Mouse (Mus musculus): ENCODE measurements around the gene Mreg. TPM values are rescaled to one million over a fixed set of nuclear protein-coding genes. Genes with fewer than 3 reads are reported as not detected.

Gene Mreg
- polyA plus RNA-seq, 1 experiment from 2014 or later: 6.2 TPM

DNA sequence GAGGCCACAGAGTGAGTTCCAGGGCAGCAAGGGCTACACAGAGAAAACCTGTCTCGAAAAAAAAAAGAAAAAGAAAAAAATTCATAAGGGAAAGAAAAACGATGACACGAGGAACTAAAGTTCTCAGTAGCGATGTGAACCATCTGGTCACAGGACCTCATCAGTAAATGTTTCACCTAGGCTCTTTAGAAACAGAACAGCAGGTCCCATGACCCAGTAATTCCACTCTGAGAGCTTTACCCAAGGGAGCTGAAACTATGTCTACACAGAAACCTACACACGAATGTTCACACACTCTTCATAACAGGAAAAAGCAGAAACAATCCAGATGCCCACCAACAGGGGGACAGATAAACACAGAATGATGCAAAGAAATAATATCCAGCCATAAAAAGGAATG, 4.0 kb downstream of the Mreg start:
- 83% methylated on average over 5 of the region's 5 CpGs for WGBS
- no peak for TF ChIP-seq CTCF (IDR thresholded peaks at IDR 0.05; ENCODE audit: low read depth)
- ATAC-seq (replicated peaks; ENCODE audit: low FRiP score, low read depth) (no peak), DNase-seq (ENCODE audit: low spot score) (no peak)
- Histone ChIP-seq H3K36me3 (ENCODE audit: insufficient read depth, low read length) (no peaks in the 10 kb centered on the region), H3K27me3 (ENCODE audit: insufficient read depth, low read length) (no peaks in the 10 kb centered on the region), H3K9ac (ENCODE audit: low read depth, low read length) (no peak overlapping the region), H3K27ac (no peak overlapping the region), H3K4me1 (replicated peaks; ENCODE audit: insufficient read depth, low read length) (peaks cover 4% of the 10 kb centered on the region; the same call in 1 of the 2 replicates), H3K4me3 (replicated peaks; ENCODE audit: low read depth, low read length) (no peak overlapping the region), H3K4me2 (ENCODE audit: low read length) (no peak overlapping the region), H3K9me3 (replicated peaks; ENCODE audit: low read length) (no peaks in the 10 kb centered on the region)

DNA sequence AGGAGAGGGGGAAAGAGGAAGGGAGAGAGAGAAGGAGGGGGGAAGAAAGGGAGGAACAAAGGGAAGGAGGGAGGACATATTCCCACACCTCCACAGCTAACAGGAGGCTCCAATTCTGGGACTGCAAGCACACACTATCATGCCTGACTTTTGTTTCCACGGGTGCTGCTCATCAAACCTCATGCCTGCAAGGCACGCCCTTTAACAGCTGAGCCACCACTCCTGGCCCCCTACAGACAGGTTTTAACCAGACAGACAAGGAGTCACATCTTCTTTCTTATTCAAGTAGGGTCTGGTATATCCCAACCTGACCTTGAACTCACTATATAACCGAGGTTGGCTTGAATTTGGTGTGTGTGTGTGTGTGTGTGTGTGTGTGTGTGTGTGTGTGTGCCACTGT, 7.0 kb downstream of the Mreg start:
- Histone ChIP-seq H3K27ac (no peak overlapping the region), H3K4me1 (replicated peaks; ENCODE audit: insufficient read depth, low read length) (no peaks in the 10 kb centered on the region), H3K4me3 (replicated peaks; ENCODE audit: low read depth, low read length) (no peak overlapping the region), H3K9ac (ENCODE audit: low read depth, low read length) (no peak overlapping the region), H3K4me2 (ENCODE audit: low read length) (no peak overlapping the region), H3K27me3 (ENCODE audit: insufficient read depth, low read length) (no peaks in the 10 kb centered on the region), H3K36me3 (ENCODE audit: insufficient read depth, low read length) (no peaks in the 10 kb centered on the region), H3K9me3 (replicated peaks; ENCODE audit: low read length) (no peaks in the 10 kb centered on the region)
- WGBS: 63% methylated on average over 3 of the region's 3 CpGs
- no peak for DNase-seq (ENCODE audit: low spot score)
- no peak for ATAC-seq (replicated peaks; ENCODE audit: low FRiP score, low read depth)
- no peak for TF ChIP-seq CTCF (IDR thresholded peaks at IDR 0.05; ENCODE audit: low read depth)

DNA sequence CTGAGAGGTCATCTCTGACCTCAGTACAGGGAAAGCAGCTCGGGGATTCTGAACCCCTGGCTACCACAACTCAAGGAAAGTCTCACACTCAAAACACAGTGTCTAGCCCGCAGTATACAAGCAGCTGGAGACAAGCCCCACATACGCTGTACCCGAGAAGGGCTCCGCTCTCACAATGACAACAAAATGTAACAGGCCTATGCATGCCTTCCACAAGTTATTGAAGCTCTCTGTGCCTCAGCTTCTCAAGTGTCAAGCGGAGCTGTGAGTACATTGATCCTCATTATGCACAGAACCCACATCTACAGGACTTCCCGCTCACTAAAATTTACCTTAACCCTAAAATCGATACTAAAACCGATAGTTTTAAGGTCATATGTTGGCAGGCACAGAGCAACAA, 8.9 kb downstream of the Mreg start:
- WGBS: 79% methylated on average over 9 of the region's 9 CpGs

DNA sequence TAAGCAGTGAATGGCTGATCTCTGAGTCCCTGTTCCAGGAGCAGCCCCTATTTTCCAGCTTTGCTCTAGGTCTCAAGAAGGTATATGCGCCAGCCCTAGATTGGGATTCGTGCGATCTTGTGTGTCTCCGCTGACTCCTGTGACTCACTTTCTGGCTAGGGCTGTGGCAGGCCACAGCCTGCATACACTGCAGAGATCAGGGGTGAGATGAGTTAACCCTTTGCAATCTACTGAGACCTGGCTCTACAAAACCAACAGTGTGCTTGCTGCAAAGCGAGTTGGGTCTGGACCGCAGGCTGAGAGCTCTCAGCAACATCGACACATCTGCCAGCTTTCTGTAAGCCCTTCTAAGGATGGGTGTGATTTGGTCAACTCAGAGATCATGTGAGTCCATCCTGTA, 9.4 kb downstream of the Mreg start:
- Histone ChIP-seq H3K4me3 (replicated peaks; ENCODE audit: low read depth, low read length) (no peak overlapping the region), H3K36me3 (ENCODE audit: insufficient read depth, low read length) (no peaks in the 10 kb centered on the region), H3K4me2 (ENCODE audit: low read length) (no peak overlapping the region), H3K27ac (no peak overlapping the region), H3K9me3 (replicated peaks; ENCODE audit: low read length) (no peaks in the 10 kb centered on the region), H3K27me3 (ENCODE audit: insufficient read depth, low read length) (no peaks in the 10 kb centered on the region), H3K4me1 (replicated peaks; ENCODE audit: insufficient read depth, low read length) (no peaks in the 10 kb centered on the region), H3K9ac (ENCODE audit: low read depth, low read length) (no peak overlapping the region)
- TF ChIP-seq CTCF (IDR thresholded peaks at IDR 0.05; ENCODE audit: low read depth): no peak
- whole genome bisulfite sequencing: 92% methylated on average over 7 of the region's 7 CpGs
- ATAC-seq (replicated peaks; ENCODE audit: low FRiP score, low read depth) (no peak), DNase-seq (ENCODE audit: low spot score) (no peak)

More for the DNA sequence above, 8.9 kb downstream of the Mreg start:
- Histone ChIP-seq H3K27me3 (ENCODE audit: insufficient read depth, low read length) (no peaks in the 10 kb centered on the region), H3K9me3 (replicated peaks; ENCODE audit: low read length) (no peaks in the 10 kb centered on the region), H3K36me3 (ENCODE audit: insufficient read depth, low read length) (no peaks in the 10 kb centered on the region), H3K4me2 (ENCODE audit: low read length) (no peak overlapping the region), H3K4me3 (replicated peaks; ENCODE audit: low read depth, low read length) (no peak overlapping the region), H3K27ac (no peak overlapping the region), H3K4me1 (replicated peaks; ENCODE audit: insufficient read depth, low read length) (no peaks in the 10 kb centered on the region), H3K9ac (ENCODE audit: low read depth, low read length) (no peak overlapping the region)
- DNase-seq (ENCODE audit: low spot score) (no peak), ATAC-seq (replicated peaks; ENCODE audit: low FRiP score, low read depth) (no peak)
- TF ChIP-seq CTCF (IDR thresholded peaks at IDR 0.05; ENCODE audit: low read depth): no peak

DNA sequence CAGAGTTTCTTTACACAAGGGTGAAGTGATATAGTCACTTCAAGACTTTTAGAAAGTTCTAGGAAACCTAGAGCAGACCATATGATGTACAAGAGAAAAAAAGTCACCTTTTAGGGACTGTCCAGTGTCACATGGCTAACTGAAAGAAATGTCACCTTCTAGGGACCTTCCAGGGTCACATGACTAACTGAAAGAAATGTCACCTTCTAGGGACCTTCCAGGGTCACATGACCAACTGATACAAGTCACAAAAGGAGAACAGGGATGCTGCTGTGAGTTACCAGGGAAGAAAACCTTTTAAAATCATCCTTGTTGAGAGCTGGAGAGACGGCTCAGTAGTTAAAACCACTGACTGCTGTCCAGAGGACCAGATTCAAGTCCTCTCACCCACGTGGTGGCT, 10.0 kb downstream of the Mreg start:
- no peaks in the 10 kb centered on the region for H3K36me3 ChIP-seq (ENCODE audit: insufficient read depth, low read length)
- no peaks in the 10 kb centered on the region for H3K27me3 ChIP-seq (ENCODE audit: insufficient read depth, low read length)
- no peak overlapping the region for H3K9ac ChIP-seq (ENCODE audit: low read depth, low read length)
- no peak for TF ChIP-seq CTCF (IDR thresholded peaks at IDR 0.05; ENCODE audit: low read depth)
- no peak overlapping the region for H3K4me2 ChIP-seq (ENCODE audit: low read length)
- 79% methylated on average over 2 of the region's 2 CpGs for WGBS
- ATAC-seq (replicated peaks; ENCODE audit: low FRiP score, low read depth): no peak
- DNase-seq (ENCODE audit: low spot score): no peak
- H3K9me3 ChIP-seq (replicated peaks; ENCODE audit: low read length): no peaks in the 10 kb centered on the region
- H3K27ac ChIP-seq: no peak overlapping the region
- no peak overlapping the region for H3K4me3 ChIP-seq (replicated peaks; ENCODE audit: low read depth, low read length)
- no peaks in the 10 kb centered on the region for H3K4me1 ChIP-seq (replicated peaks; ENCODE audit: insufficient read depth, low read length)

GRCm38 (mm10) chr1:72201126-72201525, 11.0 kb downstream of the Mreg start:
- WGBS: 84% methylated on average over 3 of the region's 3 CpGs

DNA sequence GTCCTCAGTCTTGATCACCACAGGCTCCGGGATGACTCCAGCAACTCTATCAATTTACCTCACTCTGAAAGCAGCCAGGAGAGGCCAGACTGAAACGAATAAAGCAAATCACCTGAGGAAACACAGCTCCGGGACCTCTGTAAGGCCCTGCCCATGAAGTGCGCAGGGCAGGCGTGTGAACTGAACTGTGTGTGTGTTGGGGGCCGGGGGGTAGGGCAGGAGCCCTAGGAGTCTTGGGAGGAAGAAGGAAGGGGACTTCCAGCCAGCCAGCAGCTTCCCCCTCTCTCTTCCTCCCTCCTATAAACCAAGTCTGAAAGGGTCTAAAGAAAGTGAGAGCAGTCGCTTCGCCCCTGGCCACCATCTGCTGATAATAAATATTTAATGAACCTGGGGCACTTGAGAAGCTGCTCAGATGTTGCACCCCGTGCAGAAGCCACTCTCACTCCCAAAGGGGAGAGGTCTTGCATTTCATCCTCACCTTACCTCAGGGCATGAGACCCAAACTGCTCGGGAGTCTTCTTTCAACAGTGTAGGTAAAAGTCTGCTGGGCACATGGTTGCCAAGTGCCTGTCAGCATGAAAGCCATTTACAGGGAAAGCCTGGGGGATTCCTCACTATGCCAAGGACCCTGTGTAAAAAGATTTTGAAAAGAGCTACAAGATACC, 13.8 kb downstream of the Mreg start:
- no peak overlapping the region for H3K4me3 ChIP-seq (replicated peaks; ENCODE audit: low read depth, low read length)
- H3K27ac ChIP-seq: no peak overlapping the region
- H3K9ac ChIP-seq (ENCODE audit: low read depth, low read length): no peak overlapping the region
- WGBS: 55% methylated on average over 10 of the region's 10 CpGs
- DNase-seq (ENCODE audit: low spot score) (no peak), ATAC-seq (replicated peaks; ENCODE audit: low FRiP score, low read depth) (no peak)
- TF ChIP-seq CTCF (IDR thresholded peaks at IDR 0.05; ENCODE audit: low read depth): no peak
- H3K4me2 ChIP-seq (ENCODE audit: low read length): no peak overlapping the region
- H3K27me3 ChIP-seq (ENCODE audit: insufficient read depth, low read length): no peaks in the 10 kb centered on the region
- no peaks in the 10 kb centered on the region for H3K4me1 ChIP-seq (replicated peaks; ENCODE audit: insufficient read depth, low read length)
- no peaks in the 10 kb centered on the region for H3K9me3 ChIP-seq (replicated peaks; ENCODE audit: low read length)
- no peaks in the 10 kb centered on the region for H3K36me3 ChIP-seq (ENCODE audit: insufficient read depth, low read length)

More at GRCm38 (mm10) chr1:72201126-72201525, 11.0 kb downstream of the Mreg start:
- no peak for TF ChIP-seq CTCF (IDR thresholded peaks at IDR 0.05; ENCODE audit: low read depth)
- Histone ChIP-seq H3K4me2 (ENCODE audit: low read length) (no peak overlapping the region), H3K27ac (no peak overlapping the region), H3K36me3 (ENCODE audit: insufficient read depth, low read length) (no peaks in the 10 kb centered on the region), H3K27me3 (ENCODE audit: insufficient read depth, low read length) (no peaks in the 10 kb centered on the region), H3K9ac (ENCODE audit: low read depth, low read length) (no peak overlapping the region), H3K4me3 (replicated peaks; ENCODE audit: low read depth, low read length) (no peak overlapping the region), H3K4me1 (replicated peaks; ENCODE audit: insufficient read depth, low read length) (no peaks in the 10 kb centered on the region), H3K9me3 (replicated peaks; ENCODE audit: low read length) (no peaks in the 10 kb centered on the region)
- no peak for ATAC-seq (replicated peaks; ENCODE audit: low FRiP score, low read depth)
- no peak for DNase-seq (ENCODE audit: low spot score)
